Mouse (Mus musculus) 3T3-L1 (cell line): ENCODE results near the gene Arhgap17.

Experiments used
- DNase-seq: peaks from one replicate; pipeline ENCODE4 v3.0.0-alpha.2; 2015; ENCODE audit warnings: low read depth, low spot score

The Arhgap17 gene

GRCm38 (mm10) chr7:123344079-123344780 is 25.5 kb downstream of the Arhgap17 start:
- peak; percentile 23 for DNase-seq

GRCm38 (mm10) chr7:123341896-123342295 is 27.8 kb downstream of the Arhgap17 start:
- DNase-seq: no peak

DNA sequence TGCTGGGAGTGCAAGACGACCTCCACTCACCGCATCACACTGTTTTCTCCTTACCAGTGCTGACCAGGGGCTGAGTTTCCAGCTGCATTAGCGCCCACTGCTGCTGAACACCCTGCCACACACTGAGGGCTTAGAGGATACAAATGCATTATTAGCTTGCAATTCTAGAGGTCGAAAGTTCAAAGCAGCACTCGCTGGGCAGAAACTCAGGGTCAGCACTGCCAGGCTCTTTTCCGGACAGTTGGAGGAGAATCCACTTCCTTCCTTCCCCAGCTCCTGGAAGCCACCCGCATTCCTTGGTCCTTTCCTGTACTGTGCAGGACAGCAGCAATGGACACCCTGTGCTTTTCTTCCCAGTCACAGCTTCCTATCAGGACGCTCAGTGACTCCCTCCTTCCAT is 31.4 kb downstream of the Arhgap17 start:
- no peak for DNase-seq

DNA sequence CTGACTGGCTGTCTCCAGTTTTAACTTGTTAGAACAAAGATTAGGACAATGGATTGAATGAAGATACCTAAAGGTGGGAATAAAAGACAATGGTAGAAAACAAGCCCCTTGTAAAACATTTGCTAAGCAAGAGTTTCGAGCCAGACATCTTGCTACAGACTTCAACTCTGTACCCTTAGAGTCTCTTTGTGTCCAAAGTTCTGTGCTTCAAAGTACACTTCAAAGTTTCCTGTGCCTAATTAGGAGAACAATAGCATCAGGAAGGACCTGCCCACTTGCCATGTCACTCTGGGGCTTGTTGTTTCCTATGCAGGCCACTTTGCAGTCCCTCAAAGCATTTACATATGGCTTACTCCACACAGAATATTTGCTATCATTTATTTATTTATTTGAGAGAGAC is 33.4 kb downstream of the Arhgap17 start:
- DNase-seq: no peak

GRCm38 (mm10) chr7:123330506-123330905 is 39.2 kb downstream of the Arhgap17 start:
- no peak for DNase-seq

- DNase-seq: peak; percentile 24
Observed at GRCm38 (mm10) chr7:123327909-123328308, 41.8 kb downstream of the Arhgap17 start.

DNA sequence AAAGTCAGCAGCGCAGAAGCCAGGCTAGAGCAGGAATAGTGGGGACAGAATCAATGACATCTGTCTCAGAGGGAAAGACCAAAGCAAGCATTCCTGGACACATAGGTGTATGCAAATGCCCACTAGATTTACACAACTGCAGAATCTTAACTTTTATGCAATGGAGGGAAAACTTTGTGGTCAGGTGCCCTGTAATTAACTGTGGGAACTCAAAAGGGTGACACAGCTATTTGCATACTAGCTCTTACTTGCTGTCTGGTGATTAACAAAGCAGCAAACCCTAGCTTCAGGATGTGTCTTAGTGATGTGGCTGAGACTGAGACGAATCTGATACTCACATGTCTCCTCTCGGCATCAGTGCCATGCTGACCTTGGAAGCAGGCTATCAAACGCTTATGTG is 42.8 kb downstream of the Arhgap17 start:
- DNase-seq: no peak

GRCm38 (mm10) chr7:123326062-123326461 is 43.7 kb downstream of the Arhgap17 start:
- no peak for DNase-seq

- no peak for DNase-seq
Observed at GRCm38 (mm10) chr7:123324105-123324504, 45.6 kb downstream of the Arhgap17 start.

- DNase-seq: no peak
Observed at GRCm38 (mm10) chr7:123323388-123323787, 46.3 kb downstream of the Arhgap17 start.

DNA sequence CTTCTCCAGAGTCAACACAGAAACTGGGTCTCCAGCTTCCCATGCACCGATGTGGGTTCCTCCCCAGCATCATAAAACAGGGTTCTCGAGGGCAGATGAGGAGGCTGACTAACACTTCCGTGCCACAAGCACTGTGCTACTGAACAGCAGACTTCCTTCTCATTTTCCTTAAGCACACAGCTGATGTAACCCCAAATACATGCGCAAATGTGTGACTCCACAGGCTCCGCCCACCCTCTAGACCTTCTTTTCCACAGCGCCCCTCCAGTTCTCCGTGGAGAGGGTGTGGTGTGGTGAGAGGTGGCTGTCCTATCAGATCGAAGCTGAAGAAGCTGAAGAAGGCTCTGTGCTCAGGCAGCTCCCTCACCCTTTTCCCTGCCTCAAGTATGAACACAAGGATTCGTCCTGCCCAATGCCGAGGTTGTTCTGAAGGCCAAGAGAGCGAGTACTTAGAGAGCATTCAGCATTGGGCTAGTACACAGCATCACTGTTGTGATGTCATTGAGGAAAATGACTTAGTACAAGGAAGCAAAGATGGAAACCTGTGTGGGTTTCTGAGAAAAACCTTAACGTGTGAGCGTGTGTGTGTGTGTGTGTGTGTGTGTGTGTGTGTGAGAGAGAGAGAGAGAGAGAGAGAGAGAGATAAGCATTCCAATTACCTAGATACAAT is 47.1 kb downstream of the Arhgap17 start:
- no peak for DNase-seq

GRCm38 (mm10) chr7:123312738-123313137 is 57.0 kb downstream of the Arhgap17 start:
- DNase-seq: no peak

DNA sequence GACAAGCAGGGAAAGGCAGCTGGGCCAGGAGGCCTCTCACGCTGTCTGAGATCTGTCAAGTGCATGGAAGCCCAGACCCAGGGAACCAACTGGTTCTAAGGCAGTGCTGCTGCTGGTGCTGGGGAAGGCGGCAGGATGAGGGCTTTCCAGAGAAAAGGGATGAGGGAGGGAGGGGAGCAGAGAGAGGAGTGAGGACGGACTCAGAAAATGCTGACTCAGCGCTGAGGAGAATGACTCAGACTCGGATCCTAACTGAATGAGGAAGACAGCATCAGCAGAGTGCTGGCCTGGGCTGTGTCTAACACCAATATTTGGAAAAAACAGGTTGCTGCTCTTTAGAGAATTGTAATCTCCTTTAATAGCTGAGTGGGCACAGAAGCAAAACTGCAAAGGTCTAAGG is 57.9 kb downstream of the Arhgap17 start:
- DNase-seq: peak; percentile 26

DNA sequence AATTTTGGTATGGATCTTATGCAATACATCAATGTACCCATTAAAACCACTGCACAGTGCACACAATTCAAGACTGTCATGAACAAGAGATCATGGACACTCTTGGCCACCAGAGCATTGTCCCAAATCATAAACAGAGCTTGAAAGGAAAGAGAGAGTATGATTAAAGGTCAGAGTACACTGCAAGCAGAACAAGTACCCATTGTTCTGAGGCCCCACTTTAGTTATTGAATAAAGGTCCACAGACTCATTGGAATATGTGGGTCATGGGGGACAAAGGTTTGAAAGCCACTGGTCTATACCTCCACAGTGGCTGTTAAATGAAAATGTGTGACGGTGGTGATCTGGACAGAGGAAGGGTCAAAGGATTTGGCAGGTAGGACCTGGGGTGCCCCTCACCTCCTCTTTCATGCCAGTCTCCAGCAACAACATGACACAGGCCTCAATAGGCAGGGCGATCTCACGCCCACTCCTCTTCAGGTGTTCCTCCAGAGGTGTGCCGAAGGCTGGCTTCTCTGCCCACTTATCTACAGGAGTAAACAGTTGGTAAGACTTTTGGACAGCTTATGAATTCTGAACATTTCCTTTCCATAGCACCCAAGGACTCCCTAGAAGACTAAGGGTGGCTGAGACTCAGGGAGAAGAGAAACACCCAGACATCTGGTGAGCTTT is 61.7 kb downstream of the Arhgap17 start:
- no peak for DNase-seq

DNA sequence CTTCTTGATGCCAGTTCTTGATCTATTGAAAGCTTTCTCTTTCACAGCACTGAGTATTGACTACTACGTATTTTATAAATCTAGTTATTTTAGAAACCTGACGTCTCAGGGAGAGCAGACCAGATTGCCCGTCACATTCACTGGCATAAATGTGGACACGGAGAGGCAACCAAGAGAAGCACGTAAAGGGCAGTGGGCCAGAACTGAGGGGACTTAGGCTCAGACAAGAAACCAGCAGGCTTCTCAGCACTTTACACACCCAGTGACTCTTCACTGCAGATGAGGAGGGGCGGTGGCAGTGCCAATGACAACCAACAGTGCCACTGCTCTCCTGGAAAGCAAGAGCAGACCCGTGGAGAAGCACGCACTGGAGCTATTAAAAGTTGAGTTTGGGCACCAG is 62.5 kb downstream of the Arhgap17 start:
- DNase-seq: no peak

GRCm38 (mm10) chr7:123305397-123305796 is 64.3 kb downstream of the Arhgap17 start:
- no peak for DNase-seq

DNA sequence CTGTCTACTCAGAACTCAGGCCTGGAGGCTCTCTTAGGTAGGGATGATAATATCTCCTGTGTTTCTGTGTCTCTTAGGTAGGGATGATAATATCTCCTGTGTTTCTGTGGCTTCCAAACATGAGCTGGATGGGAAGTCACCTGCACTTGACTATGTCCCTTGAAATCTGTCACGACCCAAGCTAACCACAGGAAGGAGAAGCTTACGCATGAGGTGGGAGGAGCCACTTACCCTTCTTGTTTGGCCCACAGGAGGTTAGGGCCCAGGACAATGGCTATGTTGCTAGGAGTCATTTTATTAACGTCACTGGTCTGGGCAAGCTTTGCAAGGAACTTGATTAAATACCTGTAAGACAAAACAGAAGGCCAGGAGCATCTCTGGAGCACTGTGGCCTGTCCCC is 69.5 kb downstream of the Arhgap17 start:
- DNase-seq: no peak

DNA sequence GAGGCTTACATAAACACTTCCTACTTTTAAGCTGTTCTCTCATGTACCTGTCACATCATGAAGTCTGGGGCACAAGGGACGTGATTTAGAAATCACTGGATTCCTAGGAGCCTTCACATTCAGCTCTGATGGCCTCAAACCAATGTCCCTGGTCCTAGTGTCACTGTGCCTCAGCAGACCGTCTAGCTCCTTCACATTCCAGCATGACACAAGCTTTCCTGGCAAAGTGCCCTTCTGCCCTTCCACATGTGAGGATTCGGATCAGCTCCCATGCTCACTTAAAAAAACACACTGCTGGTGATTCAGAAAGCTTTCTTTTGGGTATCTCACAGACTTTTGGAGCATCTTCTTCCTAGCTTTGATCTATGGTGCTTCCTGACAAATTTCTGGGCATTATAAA is 71.5 kb downstream of the Arhgap17 start:
- peak; percentile 67 for DNase-seq

- DNase-seq: no peak
Observed at GRCm38 (mm10) chr7:123296097-123296496, 73.6 kb downstream of the Arhgap17 start.

- DNase-seq: no peak
Observed at GRCm38 (mm10) chr7:123295423-123295822, 74.3 kb downstream of the Arhgap17 start.

DNA sequence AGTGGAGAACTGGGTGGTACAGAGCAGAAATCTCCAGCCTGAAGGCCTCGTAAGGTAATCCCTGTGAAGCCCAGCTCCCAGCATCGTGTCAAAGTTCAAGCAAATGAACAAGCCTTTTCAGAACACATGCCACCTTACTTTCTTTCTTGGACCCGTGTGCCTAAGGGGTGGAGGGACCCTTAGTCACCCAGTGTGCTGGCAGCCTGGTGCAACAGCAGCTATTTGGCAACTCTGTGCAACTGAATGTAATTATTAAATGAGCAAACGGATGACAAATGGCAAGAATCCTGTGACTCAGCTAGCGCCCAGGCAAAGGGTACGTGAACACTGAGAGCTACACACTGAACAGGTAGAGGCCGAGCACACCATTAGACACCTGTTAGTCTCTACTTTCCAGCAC is 75.8 kb downstream of the Arhgap17 start:
- DNase-seq: peak; percentile 43

GRCm38 (mm10) chr7:123291942-123292341 is 77.8 kb downstream of the Arhgap17 start:
- DNase-seq: no peak

DNA sequence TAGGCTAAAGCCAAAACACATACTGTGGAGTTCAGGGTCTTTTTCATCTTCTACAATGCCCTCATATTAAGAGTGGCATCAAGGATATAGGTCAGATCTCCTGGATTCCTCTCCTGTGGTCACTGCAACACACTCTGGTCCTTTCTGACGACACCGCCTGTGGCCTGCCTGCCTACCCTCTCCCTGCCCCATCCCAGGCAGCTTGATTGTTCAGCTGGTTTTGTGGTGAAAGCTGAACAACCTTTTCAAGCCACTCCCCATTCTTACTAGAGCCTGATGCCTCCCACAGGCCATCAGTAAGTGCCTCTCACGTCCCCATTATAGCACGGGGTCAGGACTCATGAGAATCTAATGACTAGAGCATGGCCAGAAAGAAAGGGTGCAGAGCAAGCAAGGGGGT is 80.5 kb downstream of the Arhgap17 start:
- DNase-seq: no peak
